Mouse (Mus musculus): Measurements from ENCODE around the gene Uaca. TPM values are rescaled to one million over a fixed set of nuclear protein-coding genes. Genes with fewer than 3 reads are reported as not detected.
A peak's percentile ranks its signal among the peaks of the same experiment; 100 is the strongest.

Uaca gene
- polyA plus RNA-seq, 1 experiment from 2014 or later: 22.0 TPM

- Histone ChIP-seq H3K27ac (no peak overlapping the region), H3K36me3 (no peaks in the 10 kb centered on the region), H3K27me3 (no peaks in the 10 kb centered on the region), H3K4me1 (replicated peaks) (peaks cover 3% of the 10 kb centered on the region; the same call in 1 of the 2 replicates), H3K9ac (replicated peaks) (no peak overlapping the region), H3K9me3 (no peaks in the 10 kb centered on the region), H3K4me2 (replicated peaks) (no peak overlapping the region), H3K4me3 (replicated peaks) (no peak overlapping the region)
- 71% methylated on average over 4 of the region's 4 CpGs for WGBS
- ATAC-seq: no peak
Observed at GRCm38 (mm10) chr9:60821501-60821900, 27.2 kb downstream of the Uaca start.

GRCm38 (mm10) chr9:60822681-60823080 lies 28.3 kb downstream of the Uaca start:
- Histone ChIP-seq H3K27ac (no peak overlapping the region), H3K4me1 (replicated peaks) (peaks cover 2% of the 10 kb centered on the region; the same call in 1 of the 2 replicates), H3K4me3 (replicated peaks) (no peak overlapping the region), H3K27me3 (no peaks in the 10 kb centered on the region), H3K4me2 (replicated peaks) (no peak overlapping the region), H3K9ac (replicated peaks) (no peak overlapping the region), H3K9me3 (no peaks in the 10 kb centered on the region), H3K36me3 (no peaks in the 10 kb centered on the region)
- no peak for ATAC-seq
- 85% methylated on average over 6 of the region's 6 CpGs for WGBS

- H3K9me3 ChIP-seq: no peaks in the 10 kb centered on the region
- no peaks in the 10 kb centered on the region for H3K4me1 ChIP-seq (replicated peaks)
- no peak for ATAC-seq
- H3K4me2 ChIP-seq (replicated peaks): no peak overlapping the region
- no peaks in the 10 kb centered on the region for H3K36me3 ChIP-seq
- H3K27me3 ChIP-seq: no peaks in the 10 kb centered on the region
- no peak overlapping the region for H3K4me3 ChIP-seq (replicated peaks)
- no peak overlapping the region for H3K9ac ChIP-seq (replicated peaks)
- 94% methylated on average over 7 of the region's 7 CpGs for WGBS
- no peak overlapping the region for H3K27ac ChIP-seq
Observed at GRCm38 (mm10) chr9:60825506-60825905, 31.2 kb downstream of the Uaca start.

GRCm38 (mm10) chr9:60826759-60827158 lies 32.4 kb downstream of the Uaca start:
- H3K4me3 ChIP-seq (replicated peaks): no peak overlapping the region
- WGBS: 78% methylated on average over 7 of the region's 7 CpGs
- H3K36me3 ChIP-seq: no peaks in the 10 kb centered on the region
- no peak overlapping the region for H3K9ac ChIP-seq (replicated peaks)
- H3K27me3 ChIP-seq: no peaks in the 10 kb centered on the region
- H3K27ac ChIP-seq: no peak overlapping the region
- ATAC-seq: no peak
- no peaks in the 10 kb centered on the region for H3K9me3 ChIP-seq
- H3K4me2 ChIP-seq (replicated peaks): no peak overlapping the region
- H3K4me1 ChIP-seq (replicated peaks): no peaks in the 10 kb centered on the region

GRCm38 (mm10) chr9:60828196-60828595 lies 33.9 kb downstream of the Uaca start:
- H3K4me3 ChIP-seq (replicated peaks): no peak overlapping the region
- no peaks in the 10 kb centered on the region for H3K4me1 ChIP-seq (replicated peaks)
- no peak overlapping the region for H3K27ac ChIP-seq
- H3K9ac ChIP-seq (replicated peaks): no peak overlapping the region
- H3K36me3 ChIP-seq: no peaks in the 10 kb centered on the region
- H3K27me3 ChIP-seq: no peaks in the 10 kb centered on the region
- no peak overlapping the region for H3K4me2 ChIP-seq (replicated peaks)
- H3K9me3 ChIP-seq: no peaks in the 10 kb centered on the region
- no peak for ATAC-seq
- 89% methylated on average over 2 of the region's 2 CpGs for WGBS

- no peak overlapping the region for H3K4me3 ChIP-seq (replicated peaks)
- no peaks in the 10 kb centered on the region for H3K9me3 ChIP-seq
- no peak overlapping the region for H3K9ac ChIP-seq (replicated peaks)
- WGBS: 88% methylated on average over 4 of the region's 4 CpGs
- H3K4me1 ChIP-seq (replicated peaks): no peaks in the 10 kb centered on the region
- no peak for ATAC-seq
- H3K4me2 ChIP-seq (replicated peaks): no peak overlapping the region
- no peaks in the 10 kb centered on the region for H3K36me3 ChIP-seq
- no peak overlapping the region for H3K27ac ChIP-seq
- no peaks in the 10 kb centered on the region for H3K27me3 ChIP-seq
Observed at GRCm38 (mm10) chr9:60829610-60830009, 35.3 kb downstream of the Uaca start.

GRCm38 (mm10) chr9:60830079-60830478 lies 35.7 kb downstream of the Uaca start:
- Histone ChIP-seq H3K9ac (replicated peaks) (no peak overlapping the region), H3K27me3 (no peaks in the 10 kb centered on the region), H3K27ac (no peak overlapping the region)

GRCm38 (mm10) chr9:60832233-60832632 lies 37.9 kb downstream of the Uaca start:
- Histone ChIP-seq H3K4me3 (replicated peaks) (no peak overlapping the region), H3K4me2 (replicated peaks) (no peak overlapping the region), H3K4me1 (replicated peaks) (peaks cover 11% of the 10 kb centered on the region), H3K9ac (replicated peaks) (no peak overlapping the region), H3K9me3 (no peaks in the 10 kb centered on the region), H3K27ac (no peak overlapping the region), H3K27me3 (no peaks in the 10 kb centered on the region), H3K36me3 (no peaks in the 10 kb centered on the region)
- WGBS: 96% methylated on average over 8 of the region's 8 CpGs
- no peak for ATAC-seq

More at GRCm38 (mm10) chr9:60830079-60830478, 35.7 kb downstream of the Uaca start:
- Histone ChIP-seq H3K9me3 (no peaks in the 10 kb centered on the region), H3K4me2 (replicated peaks) (no peak overlapping the region), H3K36me3 (no peaks in the 10 kb centered on the region), H3K4me3 (replicated peaks) (no peak overlapping the region), H3K4me1 (replicated peaks) (no peaks in the 10 kb centered on the region)
- WGBS: 73% methylated on average over 3 of the region's 3 CpGs
- no peak for ATAC-seq

GRCm38 (mm10) chr9:60836151-60836550 lies 41.8 kb downstream of the Uaca start:
- no peaks in the 10 kb centered on the region for H3K9me3 ChIP-seq
- peaks cover 32% of the 10 kb centered on the region for H3K4me1 ChIP-seq (replicated peaks)
- H3K36me3 ChIP-seq: no peaks in the 10 kb centered on the region
- no peaks in the 10 kb centered on the region for H3K27me3 ChIP-seq
- no peak overlapping the region for H3K4me3 ChIP-seq (replicated peaks)
- no peak overlapping the region for H3K27ac ChIP-seq
- no peak overlapping the region for H3K9ac ChIP-seq (replicated peaks)
- H3K4me2 ChIP-seq (replicated peaks): no peak overlapping the region
- 59% methylated on average over 5 of the region's 5 CpGs for WGBS
- no peak for ATAC-seq

- Histone ChIP-seq H3K4me3 (replicated peaks) (no peak overlapping the region; the same call in 1 of the 2 replicates), H3K9me3 (no peaks in the 10 kb centered on the region), H3K27me3 (no peaks in the 10 kb centered on the region), H3K4me1 (replicated peaks) (peaks cover 35% of the 10 kb centered on the region), H3K27ac (no peak overlapping the region), H3K9ac (replicated peaks) (no peak overlapping the region), H3K36me3 (no peaks in the 10 kb centered on the region), H3K4me2 (replicated peaks) (peak overlapping the region; percentile 55)
- ATAC-seq: 0 out of 2 replicates have a peak, but pooled peaks have one; percentile 50
- WGBS: 53% methylated on average over 4 of the region's 4 CpGs
Observed at GRCm38 (mm10) chr9:60837078-60837448, 42.7 kb downstream of the Uaca start.

GRCm38 (mm10) chr9:60837449-60838141 lies 43.3 kb downstream of the Uaca start:
- Histone ChIP-seq H3K4me3 (replicated peaks) (peak overlapping the region; percentile 26), H3K4me1 (replicated peaks) (peaks cover 35% of the 10 kb centered on the region), H3K27ac (peak overlapping the region; percentile 32), H3K36me3 (no peaks in the 10 kb centered on the region), H3K9me3 (no peaks in the 10 kb centered on the region), H3K4me2 (replicated peaks) (peak overlapping the region; percentile 55), H3K27me3 (no peaks in the 10 kb centered on the region), H3K9ac (replicated peaks) (peak overlapping the region; percentile 51)
- peak; percentile 71 for ATAC-seq
- WGBS: 2% methylated on average over 20 of the region's 20 CpGs

GRCm38 (mm10) chr9:60838331-60838872 lies 44.1 kb downstream of the Uaca start:
- Histone ChIP-seq H3K36me3 (no peaks in the 10 kb centered on the region), H3K4me2 (replicated peaks) (peak overlapping the region; percentile 55), H3K9me3 (no peaks in the 10 kb centered on the region), H3K27ac (peak overlapping the region; percentile 32; the same call in 1 of the 2 replicates), H3K9ac (replicated peaks) (no peak overlapping the region), H3K4me3 (replicated peaks) (no peak overlapping the region), H3K27me3 (no peaks in the 10 kb centered on the region), H3K4me1 (replicated peaks) (peaks cover 35% of the 10 kb centered on the region)
- no peak for ATAC-seq
- 18% methylated on average over 9 of the region's 9 CpGs for WGBS
